Mouse (Mus musculus) ovary, postnatal 10 days (tissue): ENCODE results near the gene Dmbx1.

ENCODE experiments used
- DNase-seq: peaks from one replicate; pipeline ENCODE4 v3.0.0; 2022; ENCODE audit warnings: low spot score

Gene Dmbx1

GRCm38 (mm10) chr4:115939295-115940102, at the start of gene Dmbx1:
TSS of gene Dmbx1 (minus strand) at chr4:115939926.
- DNase-seq, result no peak

GRCm38 (mm10) chr4:115989382-115989781, 49.7 kb upstream of the Dmbx1 start:
- DNase-seq, result no peak

GRCm38 (mm10) chr4:115987858-115988530, 48.3 kb upstream of the Dmbx1 start:
- no peak for DNase-seq

DNA sequence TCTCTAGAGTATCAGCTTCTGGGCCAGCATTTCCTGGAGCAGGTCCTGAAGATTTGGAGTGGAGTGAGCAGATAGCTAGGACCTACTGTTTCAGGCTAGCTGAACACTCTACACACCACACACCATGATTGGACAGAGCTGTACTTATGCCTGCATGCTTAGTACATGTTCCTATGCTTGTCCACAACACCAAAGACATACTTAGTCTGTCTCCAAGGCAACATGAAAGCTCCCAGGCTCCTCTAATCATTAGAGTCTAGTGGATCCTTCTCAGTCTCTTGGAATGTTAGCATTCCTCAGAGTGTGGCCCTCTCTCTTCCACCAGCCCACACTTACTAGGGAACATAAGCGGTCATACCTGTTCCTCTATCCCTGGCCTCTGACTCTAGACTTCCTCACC, 47.7 kb upstream of the Dmbx1 start:
- DNase-seq, result no peak

DNA sequence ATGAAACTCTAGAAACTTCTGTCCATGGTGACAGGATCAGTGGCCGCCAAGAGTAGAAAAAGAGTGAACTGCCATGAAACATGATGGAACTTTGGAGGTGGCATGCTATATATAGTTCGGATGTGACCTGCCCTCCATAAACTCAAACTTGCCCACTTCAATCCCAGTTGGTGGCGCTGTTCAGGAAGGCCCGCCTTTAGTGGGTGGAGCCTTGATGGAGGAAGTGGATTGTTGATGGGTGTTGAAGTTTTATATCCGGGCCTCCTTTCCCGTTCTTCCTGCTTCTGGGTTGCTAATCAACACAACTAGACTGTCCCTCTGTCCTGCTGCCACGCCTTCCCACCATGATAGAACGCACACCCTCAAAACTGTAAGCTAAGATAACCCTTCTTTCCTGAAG, 45.2 kb upstream of the Dmbx1 start:
- DNase-seq, result no peak

GRCm38 (mm10) chr4:115984111-115984510, 44.4 kb upstream of the Dmbx1 start:
- DNase-seq, result peak; percentile 85

DNA sequence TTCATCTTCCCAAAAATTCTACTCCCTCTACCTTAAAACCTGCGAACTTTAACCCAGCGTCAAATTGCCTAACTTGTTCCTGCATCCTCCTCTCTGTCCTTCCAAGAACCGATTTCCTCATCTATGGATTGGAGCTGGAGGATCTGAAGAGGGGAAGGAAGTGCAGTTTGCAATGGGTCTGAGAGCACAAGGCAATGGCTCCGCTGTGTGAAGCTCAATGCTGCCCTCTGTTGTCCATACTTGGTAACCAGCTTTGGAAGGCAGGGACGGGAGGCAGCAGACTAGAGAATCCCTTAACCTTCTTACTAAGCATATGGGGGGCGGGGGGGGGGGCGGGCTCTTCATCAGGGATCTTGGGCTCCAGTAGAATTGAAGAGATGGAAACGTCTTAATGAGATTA, 41.0 kb upstream of the Dmbx1 start:
- DNase-seq, result peak; percentile 38

DNA sequence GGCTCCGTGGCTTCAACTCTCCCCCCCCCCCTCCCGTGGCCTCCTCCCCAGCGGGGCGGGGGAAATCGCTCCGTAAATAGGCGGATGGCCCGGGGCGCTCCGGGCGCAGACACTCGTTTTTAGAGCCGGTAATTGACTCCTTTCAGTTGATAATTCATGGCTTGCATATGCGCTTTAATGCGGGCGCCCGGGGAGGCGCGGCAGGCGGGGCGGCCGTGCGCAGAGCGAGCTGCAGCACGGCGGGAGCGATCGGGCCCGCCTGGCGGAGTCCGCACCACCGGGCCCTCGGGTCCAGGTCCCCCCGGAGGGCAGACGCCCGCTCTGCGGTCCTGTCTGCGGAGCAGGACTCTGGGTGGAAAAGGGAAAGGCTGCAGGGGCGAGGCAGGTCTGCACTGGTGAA, 39.7 kb upstream of the Dmbx1 start:
- DNase-seq, result no peak

- no peak for DNase-seq
Measured at GRCm38 (mm10) chr4:115978911-115979310, 39.2 kb upstream of the Dmbx1 start.

- no peak for DNase-seq
Measured at GRCm38 (mm10) chr4:115972543-115972942, 32.8 kb upstream of the Dmbx1 start.

- DNase-seq, result no peak
Measured at GRCm38 (mm10) chr4:115964446-115964845, 24.7 kb upstream of the Dmbx1 start.

DNA sequence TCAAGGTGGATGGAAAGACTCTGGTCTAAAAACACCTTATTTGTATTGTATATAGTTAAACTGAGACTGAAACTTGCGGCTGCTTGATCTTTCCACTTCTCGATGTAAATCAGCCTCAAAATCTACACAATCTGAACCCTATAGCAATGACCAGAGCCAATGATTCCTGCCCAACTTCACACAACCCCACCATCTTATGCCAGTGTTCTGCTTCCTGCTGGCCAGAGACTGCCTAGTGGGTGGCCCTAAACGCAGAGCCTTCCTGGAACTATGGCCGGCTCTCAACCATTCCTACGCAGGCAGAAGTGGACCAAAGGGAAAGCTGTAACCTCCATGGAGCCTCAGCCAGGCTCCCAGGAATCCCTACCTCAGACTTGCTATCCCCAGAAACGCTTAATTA, 24.0 kb upstream of the Dmbx1 start:
- no peak for DNase-seq

GRCm38 (mm10) chr4:115962671-115963412, 23.1 kb upstream of the Dmbx1 start:
- peak; percentile 15 for DNase-seq

- no peak for DNase-seq
Measured at GRCm38 (mm10) chr4:115961991-115962390, 22.3 kb upstream of the Dmbx1 start.

DNA sequence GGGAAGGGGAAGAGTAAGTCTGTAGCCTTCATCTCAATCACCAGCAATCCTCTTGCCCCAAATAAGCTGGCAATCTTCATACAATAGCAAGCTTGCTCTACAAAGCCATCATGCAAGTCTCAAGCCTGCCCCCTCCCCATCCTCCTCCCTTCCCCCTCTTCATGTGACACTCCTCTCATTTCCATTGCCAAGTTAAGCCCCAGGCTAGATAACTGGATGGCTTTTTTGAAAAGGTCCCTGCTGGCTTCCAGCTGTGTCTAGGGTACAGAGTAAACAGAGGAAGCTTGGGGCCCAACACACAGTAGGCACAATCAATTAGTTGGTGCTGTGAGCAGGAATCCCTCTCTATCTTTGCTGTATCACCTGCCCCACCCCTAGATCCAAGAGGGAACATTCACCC, 19.8 kb upstream of the Dmbx1 start:
- DNase-seq, result no peak

DNA sequence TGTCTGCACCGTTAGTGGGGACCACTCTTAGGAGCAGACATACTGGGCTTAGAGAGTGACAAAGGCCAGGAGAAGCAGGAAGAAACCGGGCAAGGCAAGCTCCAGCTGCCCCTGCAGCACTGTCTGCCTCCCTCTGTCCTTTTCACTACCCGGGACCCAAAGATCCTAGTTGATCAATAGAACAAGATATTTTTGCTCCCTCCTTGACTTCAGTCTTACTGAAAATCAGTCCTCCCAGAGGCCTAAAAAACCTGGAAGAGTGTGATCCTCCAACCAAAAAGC, 15.7 kb upstream of the Dmbx1 start:
- no peak for DNase-seq

GRCm38 (mm10) chr4:115954656-115955493, 15.1 kb upstream of the Dmbx1 start:
- no peak for DNase-seq

DNA sequence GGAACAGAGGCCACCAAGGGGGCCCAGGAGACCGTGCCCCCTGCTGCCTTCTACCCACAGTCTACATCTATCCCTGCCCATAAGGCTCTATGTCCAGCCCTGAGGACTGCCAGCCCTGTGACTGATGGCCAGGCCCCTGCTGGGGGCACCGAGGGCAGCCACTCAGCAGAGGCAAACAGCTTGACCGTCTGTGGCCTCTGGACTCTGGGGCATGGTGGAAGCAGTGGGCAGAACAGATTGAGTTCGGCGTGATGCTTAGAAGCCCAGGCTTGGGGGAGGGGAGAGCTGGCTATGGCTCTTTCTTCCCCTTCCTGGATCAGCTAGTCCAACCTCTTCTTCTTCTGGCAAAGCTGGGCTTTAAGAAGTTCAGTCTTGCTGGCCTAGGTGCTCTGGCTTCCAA, 13.8 kb upstream of the Dmbx1 start:
- no peak for DNase-seq

DNA sequence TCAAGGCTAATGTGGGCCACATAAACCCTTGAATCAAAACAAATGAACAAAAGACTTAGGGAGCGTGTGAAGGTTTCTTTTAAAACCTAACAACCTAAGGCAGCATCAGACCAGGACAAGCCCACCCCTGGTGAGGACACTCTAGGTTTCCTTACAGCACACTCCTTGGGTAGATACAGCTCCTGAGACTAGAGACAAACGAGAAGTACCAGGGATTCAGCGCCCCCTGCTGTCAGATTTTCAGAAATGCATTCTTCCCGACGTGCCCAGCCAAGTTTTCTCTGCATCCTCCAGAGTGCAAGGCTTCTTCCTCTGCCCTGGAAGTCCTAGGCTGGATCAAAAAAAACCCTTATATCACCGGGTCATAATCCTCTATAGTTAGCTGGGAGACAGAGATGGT, 13.0 kb upstream of the Dmbx1 start:
- DNase-seq, result no peak

DNA sequence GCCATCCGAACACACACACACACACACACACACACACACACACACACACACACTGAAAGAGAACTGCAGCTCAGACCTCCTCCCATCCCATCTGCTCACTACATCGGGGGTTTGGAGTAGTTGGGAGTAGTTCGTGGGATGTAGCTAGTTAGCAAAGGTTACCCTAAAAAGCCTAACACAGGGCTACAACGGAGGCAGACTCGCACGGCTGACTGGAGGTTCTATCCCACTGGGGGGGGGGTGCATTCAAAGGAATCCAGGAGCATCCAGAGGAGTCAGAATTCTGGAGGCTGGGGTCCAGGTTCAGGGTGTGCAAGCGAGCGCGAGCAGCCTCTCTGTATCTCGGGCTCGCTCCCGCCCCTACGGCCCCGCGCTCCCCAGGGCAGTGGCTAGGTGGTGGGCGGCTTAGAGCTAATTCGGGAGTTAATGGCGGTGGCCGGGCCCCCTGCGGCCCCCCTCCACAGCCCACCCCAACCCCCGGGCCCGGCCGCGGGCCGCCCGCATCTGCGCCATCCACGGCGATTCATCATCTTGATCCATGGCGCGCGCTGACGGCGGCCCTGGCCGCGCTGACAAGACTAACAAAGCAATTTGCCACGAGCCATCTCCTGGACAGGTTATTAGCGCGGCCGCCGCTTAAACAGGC, 4.1 kb upstream of the Dmbx1 start:
- no peak for DNase-seq

DNA sequence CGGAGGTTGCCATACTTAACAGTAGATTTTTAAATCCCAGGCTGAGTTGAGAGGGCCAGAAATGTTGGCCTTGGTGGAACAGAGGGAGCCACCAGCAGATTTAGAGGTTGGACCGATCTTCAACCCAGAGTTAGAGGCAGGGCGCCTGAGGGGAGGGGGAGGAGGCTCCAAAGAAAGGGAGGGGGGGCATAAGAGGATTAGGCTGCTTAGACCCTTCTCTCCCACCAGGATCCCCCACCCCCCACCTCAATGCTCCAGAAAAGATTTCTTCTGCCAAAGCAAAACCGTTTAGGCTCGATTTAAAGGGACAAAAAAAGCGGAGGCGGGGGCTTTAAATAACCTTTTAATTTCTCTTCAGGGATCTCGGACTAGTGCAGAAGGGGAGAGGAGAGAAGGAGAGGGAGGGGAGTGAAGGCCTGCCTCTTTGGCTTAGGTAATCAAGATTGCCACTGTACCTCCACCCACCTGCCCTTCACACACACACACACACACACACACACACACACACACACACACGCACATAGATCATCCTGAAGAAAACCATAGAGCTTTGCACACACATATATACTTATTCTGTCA, 1.6 kb upstream of the Dmbx1 start:
- no peak for DNase-seq
